Mouse (Mus musculus) neural tube, embryonic 15.5 days (tissue): ENCODE results near the gene Klrb1. TPM values are rescaled to one million over a fixed set of nuclear protein-coding genes. Genes with fewer than 3 reads are reported as not detected.

ENCODE experiments used
- ATAC-seq: fragments of 200-750 bp; cut with Nextera tagmentation; 2 replicates; pipeline ENCODE4 v1.8.0; 2017; ENCODE audit warnings: mild to moderate bottlenecking, moderate TSS enrichment, moderate library complexity; ENCODE audit not compliant: low FRiP score
- H3K27ac ChIP-seq: fragments of 300-500 bp; sonication (generic); replicated peaks from 2 replicates; pipeline ENCODE4 v1.5.1; 2015; ENCODE audit warnings: mild to moderate bottlenecking, inconsistent platforms
- H3K27me3 ChIP-seq: fragments of 300-500 bp; sonication (generic); replicated peaks from 2 replicates; pipeline ENCODE4 v1.6.1; 2015; ENCODE audit warnings: inconsistent platforms
- H3K36me3 ChIP-seq: fragments of 300-500 bp; sonication (generic); 2 replicates; pipeline ENCODE4 v1.6.1; 2015; ENCODE audit warnings: inconsistent platforms
- H3K4me1 ChIP-seq: fragments of 300-500 bp; sonication (generic); 2 replicates; pipeline ENCODE4 v1.6.1; 2015; ENCODE audit warnings: inconsistent platforms
- H3K4me2 ChIP-seq: fragments of 300-500 bp; sonication (generic); 2 replicates; pipeline ENCODE4 v1.6.1; 2015; ENCODE audit warnings: inconsistent platforms, mild to moderate bottlenecking, moderate library complexity
- H3K4me3 ChIP-seq: fragments of 300-500 bp; sonication (generic); replicated peaks from 2 replicates; pipeline ENCODE4 v1.5.1; 2015; ENCODE audit warnings: mild to moderate bottlenecking, inconsistent platforms
- H3K9ac ChIP-seq: fragments of 300-500 bp; sonication (generic); replicated peaks from 2 replicates; pipeline ENCODE4 v1.6.1; 2015; ENCODE audit warnings: mild to moderate bottlenecking, inconsistent platforms
- H3K9me3 ChIP-seq: fragments of 300-500 bp; sonication (generic); replicated peaks from 2 replicates; pipeline ENCODE4 v1.6.1; 2016; ENCODE audit warnings: inconsistent platforms
- WGBS: fragments of 180-500 bp; shearing (Covaris S2); methylation state at CpG from one replicate; pipeline ENCODE4 v1.1.7; 2015; ENCODE audit warnings: mixed read lengths; 5-methylcytosine and 5-hydroxymethylcytosine counted together
- polyA plus RNA-seq: library from polyadenylated mRNA; unstranded; fragments of >200 nt; fragmentation: Nextera tagmentation; extraction: Ambion mirVana; gene quantifications from 2 replicates; pipeline ENCODE4 v1.2.1, GENCODE M21; 2015

Gene Klrb1
- polyA plus RNA-seq, 1 experiment from 2014 or later = 0.95 TPM

DNA sequence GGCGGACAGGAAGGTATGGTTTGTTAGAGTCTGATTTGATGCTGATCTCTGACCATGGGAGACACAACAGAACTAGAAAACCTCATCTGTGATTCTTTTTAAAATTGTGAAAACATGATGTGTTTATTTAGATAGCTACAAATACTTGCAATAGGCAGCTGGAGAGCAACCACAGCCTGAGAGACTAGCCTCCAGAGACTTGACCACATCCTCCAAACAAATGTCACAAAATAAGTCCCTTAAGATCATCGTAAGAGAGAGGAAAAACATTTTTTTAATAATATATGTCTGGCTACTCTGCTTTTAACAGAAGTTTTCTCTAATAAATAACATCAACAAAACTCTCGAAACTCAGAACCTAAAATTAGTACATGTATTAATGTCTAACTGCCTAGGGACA is 9.2 kb upstream of the Klrb1 start:
- Histone ChIP-seq H3K27me3 (no peaks in the 10 kb centered on the region), H3K4me2 (no peak overlapping the region), H3K36me3 (no peaks in the 10 kb centered on the region), H3K9me3 (no peaks in the 10 kb centered on the region), H3K9ac (no peak overlapping the region), H3K4me3 (no peak overlapping the region), H3K4me1 (no peaks in the 10 kb centered on the region), H3K27ac (no peak overlapping the region)
- no peak for ATAC-seq
- WGBS = 82% methylated on average over 3 of the region's 3 CpGs

GRCm38 (mm10) chr6:128701691-128702090 is 21.2 kb downstream of the Klrb1 start:
- H3K9me3 ChIP-seq = no peaks in the 10 kb centered on the region
- H3K9ac ChIP-seq = no peak overlapping the region
- H3K27me3 ChIP-seq = no peaks in the 10 kb centered on the region
- no peak overlapping the region for H3K27ac ChIP-seq
- no peak overlapping the region for H3K4me2 ChIP-seq
- no peaks in the 10 kb centered on the region for H3K36me3 ChIP-seq
- ATAC-seq = no peak
- WGBS = 81% methylated on average over 3 of the region's 3 CpGs
- H3K4me1 ChIP-seq = no peaks in the 10 kb centered on the region
- H3K4me3 ChIP-seq = no peak overlapping the region

DNA sequence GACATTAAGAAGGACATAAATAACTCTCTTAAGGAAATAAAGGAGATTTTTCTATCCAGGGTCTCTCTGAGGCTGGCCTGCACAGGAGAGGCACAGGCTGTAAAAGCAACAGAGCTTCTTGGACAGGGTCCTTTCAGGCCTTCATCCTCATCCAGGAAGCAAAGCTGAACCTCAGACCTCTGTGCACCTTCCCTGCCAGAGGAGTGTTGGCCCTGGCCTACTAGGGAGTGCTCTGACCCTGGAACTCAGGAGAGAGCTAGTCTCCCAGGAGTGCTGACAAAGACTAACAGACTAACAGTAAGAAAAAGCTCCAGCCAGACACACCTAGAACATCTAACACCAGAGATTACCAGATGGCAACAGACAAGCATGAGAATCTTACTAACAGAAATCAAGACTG is 43.3 kb downstream of the Klrb1 start:
- no peak overlapping the region for H3K9ac ChIP-seq
- no peak overlapping the region for H3K27ac ChIP-seq
- ATAC-seq = no peak
- H3K36me3 ChIP-seq = no peaks in the 10 kb centered on the region
- H3K27me3 ChIP-seq = no peaks in the 10 kb centered on the region
- H3K4me3 ChIP-seq = no peak overlapping the region
- no peaks in the 10 kb centered on the region for H3K9me3 ChIP-seq
- H3K4me1 ChIP-seq = no peaks in the 10 kb centered on the region
- H3K4me2 ChIP-seq = no peak overlapping the region

GRCm38 (mm10) chr6:128669936-128670335 is 52.9 kb downstream of the Klrb1 start:
- Histone ChIP-seq H3K9ac (no peak overlapping the region), H3K4me3 (no peak overlapping the region)

GRCm38 (mm10) chr6:128662206-128662605 is 60.7 kb downstream of the Klrb1 start, which contains the start of gene Clec2h:
TSS of gene Clec2h (plus strand) at chr6:128662385.
- Histone ChIP-seq H3K9me3 (no peaks in the 10 kb centered on the region), H3K4me1 (no peaks in the 10 kb centered on the region), H3K27me3 (no peaks in the 10 kb centered on the region), H3K27ac (no peak within 1 kb of the TSS), H3K4me2 (no peak within 1 kb of the TSS), H3K4me3 (no peak within 1 kb of the TSS), H3K36me3 (no peaks in the 10 kb centered on the region), H3K9ac (no peak within 1 kb of the TSS)
- no peak for ATAC-seq
- 23% methylated on average over 1 of the region's 1 CpGs for whole genome bisulfite sequencing

More at GRCm38 (mm10) chr6:128669936-128670335, 52.9 kb downstream of the Klrb1 start:
- Histone ChIP-seq H3K4me2 (no peak overlapping the region), H3K36me3 (no peaks in the 10 kb centered on the region), H3K27me3 (no peaks in the 10 kb centered on the region), H3K27ac (no peak overlapping the region), H3K4me1 (no peaks in the 10 kb centered on the region), H3K9me3 (no peaks in the 10 kb centered on the region)
- 58% methylated on average over 4 of the region's 4 CpGs for WGBS
- no peak for ATAC-seq

- H3K27me3 ChIP-seq = no peaks in the 10 kb centered on the region
- no peaks in the 10 kb centered on the region for H3K36me3 ChIP-seq
- no peaks in the 10 kb centered on the region for H3K4me1 ChIP-seq
- H3K9me3 ChIP-seq = no peaks in the 10 kb centered on the region
- ATAC-seq = no peak
- no peak overlapping the region for H3K27ac ChIP-seq
- H3K9ac ChIP-seq = no peak overlapping the region
- no peak overlapping the region for H3K4me3 ChIP-seq
- no peak overlapping the region for H3K4me2 ChIP-seq
- WGBS = 97% methylated on average over 1 of the region's 1 CpGs
Measured at GRCm38 (mm10) chr6:128661249-128661648, 61.6 kb downstream of the Klrb1 start.

Other genes with a start within 250 kb of the Klrb1 start
- 0.09 and 0.47 TPM in 2 replicates for gene Pzp, start 196.3 kb downstream of the Klrb1 start, polyA plus RNA-seq
- 3.5 and 4.8 TPM in 2 replicates for gene A2ml1, start 141.5 kb downstream of the Klrb1 start, polyA plus RNA-seq
- 0.70 TPM in 1 of 2 replicates, not detected in the other for gene Klrb1a, start 99.5 kb downstream of the Klrb1 start, polyA plus RNA-seq
- gene Clec2h, start 60.7 kb downstream of the Klrb1 start, polyA plus RNA-seq = 0.38 TPM in 1 of 2 replicates, not detected in the other
- gene Klrb1c, start 66.2 kb upstream of the Klrb1 start, polyA plus RNA-seq = 0.09 and 0.70 TPM in 2 replicates
- not detected in 2 replicates for gene Gm44511, start 103.3 kb upstream of the Klrb1 start, polyA plus RNA-seq
- 0.49 TPM in 1 of 2 replicates, not detected in the other for gene Klrb1b, start 103.3 kb upstream of the Klrb1 start, polyA plus RNA-seq
- gene Clec2i, start 164.5 kb upstream of the Klrb1 start, polyA plus RNA-seq = 0.92 TPM in 1 of 2 replicates, not detected in the other
- 0.41 and 5.9 TPM in 2 replicates for gene BC035044, start 168.1 kb upstream of the Klrb1 start, polyA plus RNA-seq
- gene Clec2g, start 211.3 kb upstream of the Klrb1 start, polyA plus RNA-seq = not detected in 2 replicates